11 mouse cellular contexts compared by ENCODE assay signal in genomic region chr16:45098886-45099210, GRCm38 (mm10). TPM values are rescaled to one million over a fixed set of nuclear protein-coding genes. Genes with fewer than 3 reads are reported as not detected.
DNase-seq lines count a peak whose midpoint lies in the region; ATAC-seq and TF ChIP-seq lines count a peak whose summit lies in the region.
"Had no signal": no experiment of that assay in that cellular context is flagged by ENCODE, and none has a peak within 500 bp of the region (broad histone marks: within the 10 kb centered on the region; RNA-seq: fewer than 3 reads in every experiment).

No protein-coding gene starts in this region.

- H3K27me3 ChIP-seq in hindbrain, embryonic 14.5 days (ENCODE audit: control insufficient read depth, insufficient read depth, low read length) = no peaks in the 10 kb centered on the region
- H3K27me3 ChIP-seq in hindbrain, embryonic 12.5 days = no peaks in the 10 kb centered on the region
- H3K27me3 ChIP-seq in midbrain, postnatal 0 days (ENCODE audit: insufficient read depth, low read length) = no peaks in the 10 kb centered on the region
- no peaks in the 10 kb centered on the region for H3K27me3 ChIP-seq in midbrain, embryonic 14.5 days (ENCODE audit: control insufficient read depth, insufficient read depth, low read length)
- no peaks in the 10 kb centered on the region for H3K27me3 ChIP-seq in intestine, embryonic 15.5 days (replicated peaks)

- no peaks in the 10 kb centered on the region for H3K9me3 ChIP-seq in hindbrain, embryonic 14.5 days (ENCODE audit: control insufficient read depth, low read length)
- no peaks in the 10 kb centered on the region for H3K9me3 ChIP-seq in hindbrain, embryonic 12.5 days (replicated peaks)
- no peaks in the 10 kb centered on the region for H3K9me3 ChIP-seq in midbrain, postnatal 0 days (ENCODE audit: low read length)
- no peaks in the 10 kb centered on the region for H3K9me3 ChIP-seq in midbrain, embryonic 14.5 days (ENCODE audit: control insufficient read depth, low read length)
- H3K9me3 ChIP-seq in intestine, embryonic 15.5 days = no peaks in the 10 kb centered on the region

- 66% methylated on average over 6 of the region's 6 CpGs for WGBS in hindbrain, embryonic 14.5 days
- WGBS in hindbrain, embryonic 12.5 days = 70% methylated on average over 6 of the region's 6 CpGs
- WGBS in midbrain, postnatal 0 days = 72% methylated on average over 6 of the region's 6 CpGs
- 76% methylated on average over 6 of the region's 6 CpGs for WGBS in midbrain, embryonic 14.5 days
- WGBS in intestine, embryonic 15.5 days = 58% methylated on average over 6 of the region's 6 CpGs

- no peak for TF ChIP-seq CTCF in midbrain, postnatal 0 days (IDR thresholded peaks at IDR 0.05)

- no peak for ATAC-seq in hindbrain, embryonic 14.5 days (ENCODE audit: low FRiP score)
- no peak for ATAC-seq in hindbrain, embryonic 12.5 days (ENCODE audit: low FRiP score)
- ATAC-seq in midbrain, postnatal 0 days (ENCODE audit: low FRiP score) = no peak
- no peak for ATAC-seq in midbrain, embryonic 14.5 days (ENCODE audit: low FRiP score, low TSS enrichment)
- ATAC-seq in intestine, embryonic 15.5 days = no peak
- ATAC-seq: activated CD4-positive, CD25-positive, alpha-beta regulatory T cell, adult 4 months had no signal

- no peak for DNase-seq in hindbrain, embryonic 14.5 days (ENCODE audit: low spot score)
- peak; percentile 24 for DNase-seq in midbrain, postnatal 0 days (ENCODE audit: low spot score)
- no peak for DNase-seq in midbrain, embryonic 14.5 days
- DNase-seq in Muller cell, postnatal 12 days (ENCODE audit: inconsistent ontology term) = no peak
- DNase-seq in left cerebral cortex, adult 18-20 months (ENCODE audit: low spot score in 2 of 2) = no peak
- DNase-seq: cerebellum, adult 11-12 months; lung, postnatal 36 days; thymus, postnatal 25 days had no signal

- H3K36me3 ChIP-seq in hindbrain, embryonic 14.5 days (replicated peaks; ENCODE audit: control insufficient read depth, insufficient read depth) = no peaks in the 10 kb centered on the region
- no peaks in the 10 kb centered on the region for H3K36me3 ChIP-seq in hindbrain, embryonic 12.5 days
- H3K36me3 ChIP-seq in midbrain, postnatal 0 days (ENCODE audit: insufficient read depth, low read length) = no peaks in the 10 kb centered on the region
- H3K36me3 ChIP-seq in midbrain, embryonic 14.5 days (ENCODE audit: control insufficient read depth, insufficient read depth, low read length) = no peaks in the 10 kb centered on the region
- H3K36me3 ChIP-seq in intestine, embryonic 15.5 days = no peaks in the 10 kb centered on the region

- no peak overlapping the region for H3K4me3 ChIP-seq in hindbrain, embryonic 14.5 days (replicated peaks; ENCODE audit: low read length)
- no peak overlapping the region for H3K4me3 ChIP-seq in hindbrain, embryonic 12.5 days
- no peak overlapping the region for H3K4me3 ChIP-seq in midbrain, postnatal 0 days (ENCODE audit: low read depth, low read length)
- H3K4me3 ChIP-seq in midbrain, embryonic 14.5 days (replicated peaks; ENCODE audit: low read depth, low read length) = no peak overlapping the region
- no peak overlapping the region for H3K4me3 ChIP-seq in intestine, embryonic 15.5 days (replicated peaks)

- no peak overlapping the region for H3K9ac ChIP-seq in hindbrain, embryonic 14.5 days
- no peak overlapping the region for H3K9ac ChIP-seq in hindbrain, embryonic 12.5 days
- H3K9ac ChIP-seq in midbrain, postnatal 0 days (replicated peaks; ENCODE audit: low read length, poor library complexity, severe bottlenecking) = no peak overlapping the region
- no peak overlapping the region for H3K9ac ChIP-seq in midbrain, embryonic 14.5 days (replicated peaks; ENCODE audit: low read length)
- H3K9ac ChIP-seq in intestine, embryonic 15.5 days = no peak overlapping the region

- no peaks in the 10 kb centered on the region for H3K4me1 ChIP-seq in hindbrain, embryonic 14.5 days (replicated peaks; ENCODE audit: control insufficient read depth, insufficient read depth, low read length)
- peaks cover 9% of the 10 kb centered on the region; the same call in 1 of the 2 replicates for H3K4me1 ChIP-seq in hindbrain, embryonic 12.5 days
- 0 out of 2 replicates have a peak, but pooled peaks cover 4% of the 10 kb centered on the region for H3K4me1 ChIP-seq in midbrain, postnatal 0 days (ENCODE audit: insufficient read depth, low read length)
- H3K4me1 ChIP-seq in midbrain, embryonic 14.5 days (ENCODE audit: control insufficient read depth, insufficient read depth, low read length) = peaks cover 9% of the 10 kb centered on the region; the same call in 1 of the 2 replicates
- H3K4me1 ChIP-seq in intestine, embryonic 15.5 days (replicated peaks) = peaks cover 7% of the 10 kb centered on the region

- H3K27ac ChIP-seq in hindbrain, embryonic 14.5 days = no peak overlapping the region
- no peak overlapping the region for H3K27ac ChIP-seq in hindbrain, embryonic 12.5 days
- H3K27ac ChIP-seq in midbrain, postnatal 0 days (ENCODE audit: low read depth, low read length) = no peak overlapping the region
- H3K27ac ChIP-seq in midbrain, embryonic 14.5 days (replicated peaks; ENCODE audit: low read depth, low read length) = no peak overlapping the region
- no peak overlapping the region for H3K27ac ChIP-seq in intestine, embryonic 15.5 days

- H3K4me2 ChIP-seq in hindbrain, embryonic 14.5 days (replicated peaks) = peak overlapping the region; percentile 9; the same call in 1 of the 2 replicates
- no peak overlapping the region for H3K4me2 ChIP-seq in hindbrain, embryonic 12.5 days (replicated peaks)
- no peak overlapping the region for H3K4me2 ChIP-seq in midbrain, postnatal 0 days (ENCODE audit: low read depth, low read length, poor library complexity, severe bottlenecking)
- no peak overlapping the region for H3K4me2 ChIP-seq in midbrain, embryonic 14.5 days (ENCODE audit: low read length)
- H3K4me2 ChIP-seq in intestine, embryonic 15.5 days (replicated peaks) = peak overlapping the region; percentile 44; the same call in 1 of the 2 replicates

RNA-seq across cellular contexts. Expression of gene Ccdc80, which starts 5.6 kb away (rescaled TPM):
- 11.5 and 15.5 TPM in 2 replicates for polyA plus RNA-seq in hindbrain, embryonic 14.5 days (2014; fragmentation: Nextera tagmentation; extraction: Ambion mirVana)
- 28.3 and 35.3 TPM in 2 replicates for polyA plus RNA-seq in hindbrain, embryonic 12.5 days (2016; fragmentation: Nextera tagmentation; extraction: Ambion mirVana)
- 5.5 and 6.3 TPM in 2 replicates for total RNA-seq in midbrain, postnatal 0 days (2014; rRNA removed)
- 9.2 and 9.5 TPM in 2 replicates for polyA plus RNA-seq in midbrain, postnatal 0 days (2015; fragmentation: Nextera tagmentation; extraction: Ambion mirVana)
- polyA plus RNA-seq in midbrain, embryonic 14.5 days (2014; fragmentation: Nextera tagmentation; extraction: Ambion mirVana) = 2.1 and 5.3 TPM in 2 replicates
- polyA plus RNA-seq in intestine, embryonic 15.5 days (2015; fragmentation: Nextera tagmentation; extraction: Ambion mirVana) = 71.8 and 81.4 TPM in 2 replicates
- 1 to 10 TPM; 5.2 to 5.8 TPM for total RNA-seq in left cerebral cortex, adult 18-20 months (2021)

RNA-seq across cellular contexts. Expression of gene Slc35a5, which starts 59.7 kb away (rescaled TPM):
- polyA plus RNA-seq in hindbrain, embryonic 14.5 days (2014; fragmentation: Nextera tagmentation; extraction: Ambion mirVana) = 36.5 and 38.6 TPM in 2 replicates
- polyA plus RNA-seq in hindbrain, embryonic 12.5 days (2016; fragmentation: Nextera tagmentation; extraction: Ambion mirVana) = 24.9 and 25.4 TPM in 2 replicates
- 31.4 and 35.0 TPM in 2 replicates for total RNA-seq in midbrain, postnatal 0 days (2014; rRNA removed)
- polyA plus RNA-seq in midbrain, postnatal 0 days (2015; fragmentation: Nextera tagmentation; extraction: Ambion mirVana) = 30.3 and 34.2 TPM in 2 replicates
- polyA plus RNA-seq in midbrain, embryonic 14.5 days (2014; fragmentation: Nextera tagmentation; extraction: Ambion mirVana) = 24.0 and 29.8 TPM in 2 replicates
- 21.7 and 22.0 TPM in 2 replicates for polyA plus RNA-seq in intestine, embryonic 15.5 days (2015; fragmentation: Nextera tagmentation; extraction: Ambion mirVana)
- 10 to 100 TPM; 48.0 to 48.8 TPM for total RNA-seq in left cerebral cortex, adult 18-20 months (2021)

RNA-seq across cellular contexts. Expression of gene Atg3, which starts 59.7 kb away (rescaled TPM):
- polyA plus RNA-seq in hindbrain, embryonic 14.5 days (2014; fragmentation: Nextera tagmentation; extraction: Ambion mirVana) = 48.6 and 54.2 TPM in 2 replicates
- polyA plus RNA-seq in hindbrain, embryonic 12.5 days (2016; fragmentation: Nextera tagmentation; extraction: Ambion mirVana) = 42.3 and 44.6 TPM in 2 replicates
- total RNA-seq in midbrain, postnatal 0 days (2014; rRNA removed) = 15.4 and 20.5 TPM in 2 replicates
- 45.2 and 46.3 TPM in 2 replicates for polyA plus RNA-seq in midbrain, postnatal 0 days (2015; fragmentation: Nextera tagmentation; extraction: Ambion mirVana)
- polyA plus RNA-seq in midbrain, embryonic 14.5 days (2014; fragmentation: Nextera tagmentation; extraction: Ambion mirVana) = 44.6 and 46.6 TPM in 2 replicates
- 38.3 and 40.9 TPM in 2 replicates for polyA plus RNA-seq in intestine, embryonic 15.5 days (2015; fragmentation: Nextera tagmentation; extraction: Ambion mirVana)
- 10 to 100 TPM; 44.5 to 45.4 TPM for total RNA-seq in left cerebral cortex, adult 18-20 months (2021)

Comparison
In these comparisons a context has a peak if more than half of its experiments do, and no peak if none do; other contexts are left out.
1. H3K4me2 ChIP-seq: peak in hindbrain, embryonic 14.5 days (single experiment) and intestine, embryonic 15.5 days (single experiment); none in hindbrain, embryonic 12.5 days (single experiment), midbrain, postnatal 0 days (single experiment) and midbrain, embryonic 14.5 days (single experiment).